Mouse (Mus musculus): ENCODE data around the gene 1700067P10Rik. TPM values are rescaled to one million over a fixed set of nuclear protein-coding genes. Genes with fewer than 3 reads are reported as not detected.

The 1700067P10Rik gene
- total RNA-seq, 1 experiment from 2014 or later, result not detected

Other genes starting within 250 kb of the 1700067P10Rik start
- gene Foxp4, start 164.7 kb upstream of the 1700067P10Rik start, total RNA-seq (2017), result 3.1 to 10.1 TPM (median 9.1 TPM) in 3 replicates
- not detected in 3 replicates for gene 1700122O11Rik, start 51.0 kb upstream of the 1700067P10Rik start, total RNA-seq (2017)
- gene 9830107B12Rik, start 56.9 kb downstream of the 1700067P10Rik start, total RNA-seq (2017), result 1.1 to 8.9 TPM (median 6.9 TPM) in 3 replicates
- 13.9 to 32.4 TPM (median 28.1 TPM) in 3 replicates for gene A530064D06Rik, start 78.0 kb downstream of the 1700067P10Rik start, total RNA-seq (2017)
- gene Trem1, start 143.4 kb downstream of the 1700067P10Rik start, total RNA-seq (2017), result 75.7 to 167 TPM (median 150 TPM) in 3 replicates
- 69.2 to 181 TPM (median 173 TPM) in 3 replicates for gene Trem3, start 158.5 kb downstream of the 1700067P10Rik start, total RNA-seq (2017)
- 540 to 868 TPM (median 810 TPM) in 3 replicates for gene Treml4, start 175.0 kb downstream of the 1700067P10Rik start, total RNA-seq (2017)
- gene Treml2, start 210.2 kb downstream of the 1700067P10Rik start, total RNA-seq (2017), result 21.6 to 25.3 TPM (median 23.0 TPM) in 3 replicates
- 19.1 to 30.4 TPM (median 20.9 TPM) in 3 replicates for gene B430306N03Rik, start 226.8 kb downstream of the 1700067P10Rik start, total RNA-seq (2017)